Mouse (Mus musculus): Measurements from ENCODE around the gene Aoc3.
"Not testable (repeated sequence)": the region's sequence is repeated elsewhere in the genome, so short reads cannot be mapped to it uniquely, and the experiment has no call there.

Aoc3 gene

GRCm38 (mm10) chr11:101330371-101330924 is at the start of gene Aoc3:
Gene Aoc3 (plus strand): TSS chr11:101330605.
- no peak for DNase-seq

GRCm38 (mm10) chr11:101280837-101281236 is 49.6 kb upstream of the Aoc3 start:
- no peak for DNase-seq

- DNase-seq, result no peak
Measured at GRCm38 (mm10) chr11:101282896-101283295, 47.5 kb upstream of the Aoc3 start.

GRCm38 (mm10) chr11:101283805-101284204 is 46.6 kb upstream of the Aoc3 start:
- DNase-seq, result no peak

- DNase-seq, result no peak
Measured at GRCm38 (mm10) chr11:101287306-101287705, 43.1 kb upstream of the Aoc3 start.

- DNase-seq, result no peak
Measured at GRCm38 (mm10) chr11:101291231-101291630, 39.2 kb upstream of the Aoc3 start.

GRCm38 (mm10) chr11:101295191-101295590 is 35.2 kb upstream of the Aoc3 start:
- DNase-seq, result no peak

- DNase-seq, result peak in 1 of 2 experiments; percentile 48
Measured at GRCm38 (mm10) chr11:101300881-101301280, 29.5 kb upstream of the Aoc3 start.

GRCm38 (mm10) chr11:101301299-101302003 is 29.0 kb upstream of the Aoc3 start:
- DNase-seq, result no peak

GRCm38 (mm10) chr11:101302004-101302798 is 28.2 kb upstream of the Aoc3 start, which contains the start of gene Becn1:
Gene Becn1 (minus strand): TSS chr11:101302286.
- peak; percentile 99 to 100 for DNase-seq

- no peak for DNase-seq
Measured at GRCm38 (mm10) chr11:101307744-101308143, 22.7 kb upstream of the Aoc3 start.

GRCm38 (mm10) chr11:101311083-101311482 is 19.3 kb upstream of the Aoc3 start:
- no peak for DNase-seq

GRCm38 (mm10) chr11:101312150-101312549 is 18.3 kb upstream of the Aoc3 start:
- no peak for DNase-seq

GRCm38 (mm10) chr11:101314567-101314966 is 15.8 kb upstream of the Aoc3 start:
- DNase-seq, result no peak

- DNase-seq, result no peak
Measured at GRCm38 (mm10) chr11:101315082-101315650, 15.2 kb upstream of the Aoc3 start.

GRCm38 (mm10) chr11:101315665-101316500 is 14.5 kb upstream of the Aoc3 start, which contains the start of gene Psme3:
Gene Psme3 (plus strand): TSS chr11:101316213.
- DNase-seq, result peak; percentile 92 to 96

- DNase-seq, result no peak
Measured at GRCm38 (mm10) chr11:101316501-101316917, 13.9 kb upstream of the Aoc3 start.

- DNase-seq, result peak; percentile 85 to 87
Measured at GRCm38 (mm10) chr11:101323609-101324008, 6.8 kb upstream of the Aoc3 start.

GRCm38 (mm10) chr11:101324763-101325162 is 5.6 kb upstream of the Aoc3 start, which contains the start of gene Aoc2:
Gene Aoc2 (plus strand): TSS chr11:101325063.
- DNase-seq, result no peak

- DNase-seq, result not testable (repeated sequence)
Measured at GRCm38 (mm10) chr11:101325201-101325600, 5.2 kb upstream of the Aoc3 start.

GRCm38 (mm10) chr11:101326147-101326546 is 4.3 kb upstream of the Aoc3 start:
- DNase-seq, result no peak

GRCm38 (mm10) chr11:101327311-101327710 is 3.1 kb upstream of the Aoc3 start:
- no peak for DNase-seq

Data from cerebellum, postnatal 14 days (tissue).